Mouse (Mus musculus) cortical plate, adult 2 months (tissue): ENCODE results near the gene Msi2.

Experiments used
- CTCF ChIP-seq: fragments of 200-500 bp; IDR thresholded peaks from 2 replicates; pipeline ENCODE4 v1.5.1; 2011; ENCODE audit warnings: mild to moderate bottlenecking, control low read depth, low read length; ENCODE audit not compliant: insufficient read depth; ENCODE audit errors: extremely low read depth
- POLR2A ChIP-seq: fragments of 200-500 bp; IDR thresholded peaks from 2 replicates; pipeline ENCODE4 v1.6.1; 2011; ENCODE audit warnings: mild to moderate bottlenecking, low read length, control low read depth; ENCODE audit not compliant: insufficient read depth; ENCODE audit errors: extremely low read depth

DNA sequence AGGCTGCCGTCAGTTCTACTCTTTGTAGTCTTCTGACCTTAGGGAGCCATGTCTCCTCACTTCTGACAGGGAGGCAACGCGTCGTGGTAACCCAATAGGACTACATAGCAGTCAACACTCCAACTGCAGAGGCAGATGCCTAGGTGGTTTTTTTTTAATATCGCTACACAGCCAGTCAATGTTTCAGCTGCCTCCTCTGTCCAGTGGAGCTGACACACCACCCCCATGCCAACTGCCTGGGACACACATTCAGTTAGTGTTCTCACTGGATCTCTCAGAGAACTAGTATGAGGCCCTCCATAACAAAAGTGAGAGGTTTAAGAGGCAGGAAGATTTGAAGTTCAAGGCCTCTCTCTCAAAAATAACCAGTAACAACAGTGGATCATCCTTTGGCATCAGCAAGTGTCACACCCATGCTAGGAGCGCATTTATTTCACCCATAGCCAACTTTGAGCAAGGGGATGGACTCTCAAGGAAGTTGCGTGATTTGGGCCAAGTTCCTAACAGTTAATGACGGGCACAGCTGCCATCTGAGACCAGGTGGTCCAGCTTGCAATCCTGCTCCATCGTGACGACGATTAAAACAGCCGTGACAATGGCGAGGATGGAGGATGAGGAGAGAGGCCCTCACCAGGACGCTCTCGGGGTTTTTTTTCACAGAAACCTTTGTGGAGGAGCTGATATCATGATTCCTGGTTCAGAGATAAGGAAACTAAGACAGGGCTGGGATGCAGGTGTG, 8.3 kb downstream of the Msi2 start:
- TF ChIP-seq POLR2A: no peak
- TF ChIP-seq CTCF: no peak
